Mouse (Mus musculus) c-Kit-negative CD71-positive TER-119-positive erythroid progenitor cells, embryonic 14.5 days (primary cell): ENCODE measurements around the gene Anks3.
A peak's percentile ranks its signal among the peaks of the same experiment; 100 is the strongest.

Experiments used
- DNase-seq: peaks from one replicate; pipeline ENCODE4 v3.0.0-alpha.2; 2013; ENCODE audit warnings: low read depth, low spot score

Anks3 gene

DNA sequence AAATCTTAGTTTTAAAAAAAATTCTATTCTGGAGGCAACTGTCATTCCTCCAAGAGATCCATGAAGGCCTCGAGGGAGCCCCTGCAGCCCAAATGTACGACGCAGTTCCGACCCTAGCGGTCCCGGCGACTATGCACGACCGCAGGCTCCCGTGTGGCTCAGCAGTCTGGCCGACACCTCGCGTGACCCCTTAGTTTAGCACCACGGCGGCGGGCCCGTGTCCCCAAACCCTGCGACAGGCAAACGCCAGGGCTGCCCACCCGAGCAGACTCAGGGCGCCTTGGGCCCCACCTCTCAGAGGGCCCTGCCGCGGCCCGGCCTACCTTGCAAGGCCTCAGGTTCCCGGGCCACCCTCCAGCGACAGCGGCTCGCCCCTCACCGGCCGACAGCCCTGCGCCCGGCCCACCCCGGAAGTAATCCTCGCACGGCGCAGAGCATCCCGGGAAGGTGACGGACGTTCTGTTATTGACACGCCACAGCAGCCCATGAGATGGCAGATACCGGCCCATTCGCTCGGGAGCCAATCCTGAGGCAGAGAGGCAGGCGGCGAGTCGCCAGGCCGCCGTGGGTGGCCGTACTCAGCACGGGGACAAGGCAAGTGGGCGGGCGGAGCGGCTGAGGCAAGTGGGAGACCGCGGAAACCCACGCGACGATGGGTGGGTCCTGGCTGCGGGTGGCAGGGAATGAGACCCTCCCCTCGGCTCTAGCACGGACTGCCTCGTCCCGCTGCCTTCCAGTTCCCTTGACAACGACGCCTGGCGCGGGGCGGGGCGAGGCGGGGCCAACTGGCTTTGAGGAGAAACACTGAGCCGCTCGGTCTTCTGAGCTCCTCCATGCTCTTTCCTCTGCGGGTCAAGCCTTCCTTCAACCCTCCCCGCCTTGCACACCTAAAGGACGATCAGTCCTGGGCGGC is at the start of gene Anks3:
Gene Anks3 (minus strand): TSS at position 409 of the 913 bp plus-strand sequence.
- DNase-seq = peak; percentile 84

DNA sequence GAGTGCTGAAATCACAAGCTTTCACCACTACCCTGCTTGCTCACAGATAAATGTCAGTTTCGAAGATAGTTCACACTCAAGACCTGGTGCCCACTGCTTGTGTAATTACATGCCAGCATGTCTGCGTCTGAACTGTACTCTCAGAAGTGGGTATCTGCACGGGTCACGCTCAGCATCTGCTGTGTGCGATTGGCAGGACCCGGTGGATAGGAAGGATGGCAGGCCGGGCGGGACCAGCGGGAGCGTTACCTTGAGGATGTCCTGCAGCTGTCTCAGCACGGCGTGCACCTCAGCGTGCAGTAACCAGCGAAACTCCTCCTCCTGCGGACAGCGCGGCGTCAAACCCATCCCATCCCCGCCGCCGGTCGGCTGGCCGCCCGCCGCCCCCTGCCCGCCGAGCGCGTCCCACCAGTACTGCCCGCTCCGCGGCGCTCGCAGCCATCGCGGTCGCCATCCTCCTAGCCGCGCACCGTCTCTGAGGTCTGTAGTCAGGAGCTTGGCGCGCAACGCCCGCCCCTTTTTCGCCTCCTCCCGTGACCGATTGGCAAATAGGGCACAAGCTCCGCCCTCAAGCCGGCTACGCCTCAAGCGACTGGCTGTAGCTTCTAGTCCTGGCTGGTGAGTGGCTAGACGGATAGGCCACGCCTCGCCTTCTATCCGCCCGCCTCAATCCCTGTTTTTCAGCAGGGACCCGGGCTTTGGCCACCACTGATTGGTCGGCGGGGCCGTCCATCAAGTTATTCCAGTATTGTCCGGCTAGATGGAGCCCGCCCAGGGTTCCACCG is 49.2 kb upstream of the Anks3 start, which contains the start of gene Rogdi:
Gene Rogdi (minus strand): TSS at position 500 of the 785 bp plus-strand sequence.
- DNase-seq = peak; percentile 96

DNA sequence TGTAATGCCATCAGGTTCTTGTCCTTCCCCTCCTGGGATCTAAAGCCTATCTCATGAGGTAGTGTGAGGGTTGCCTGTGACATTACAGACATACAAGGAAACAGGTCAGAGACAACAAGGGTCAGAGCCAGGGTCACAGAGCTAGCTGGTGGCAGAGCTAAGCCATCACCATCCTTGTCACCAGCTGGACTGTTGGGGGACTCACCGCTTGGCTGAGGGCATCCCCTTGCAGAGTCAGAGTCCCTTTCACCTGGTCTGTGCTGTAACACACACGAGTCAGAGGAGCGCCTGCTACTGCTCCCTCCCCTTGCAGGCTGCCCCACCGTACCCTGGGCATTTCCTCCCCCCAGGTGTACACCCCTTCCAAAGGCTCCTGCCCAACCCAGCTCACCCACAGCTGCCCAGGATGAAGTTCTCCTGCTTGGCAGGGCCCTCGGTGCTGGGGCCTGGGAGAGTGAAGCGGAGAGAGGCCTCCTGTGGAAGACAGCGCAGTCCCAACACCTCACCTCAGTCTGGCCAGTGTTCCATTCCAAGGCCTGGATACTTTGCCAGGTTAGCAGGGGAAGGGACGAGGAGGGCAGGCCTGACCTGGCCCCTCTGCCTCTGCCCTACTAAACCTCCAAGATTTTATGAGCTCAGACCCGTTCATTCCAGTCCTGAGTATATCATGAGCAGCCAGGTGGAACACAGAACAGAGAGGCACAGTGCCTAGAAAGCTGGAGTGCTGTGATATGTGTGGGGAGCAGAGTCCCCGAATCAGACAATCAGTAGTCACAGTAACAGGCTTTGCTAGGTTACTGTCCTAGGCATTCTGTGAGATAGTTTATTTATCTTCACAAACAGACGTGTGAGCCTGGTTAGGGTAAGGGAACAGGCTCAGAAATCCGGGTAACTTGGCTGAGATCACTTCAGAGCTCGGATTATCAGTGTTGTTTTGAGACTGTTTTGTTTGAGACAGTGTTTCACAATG is 48.3 kb upstream of the Anks3 start:
- peak; percentile 34 for DNase-seq

DNA sequence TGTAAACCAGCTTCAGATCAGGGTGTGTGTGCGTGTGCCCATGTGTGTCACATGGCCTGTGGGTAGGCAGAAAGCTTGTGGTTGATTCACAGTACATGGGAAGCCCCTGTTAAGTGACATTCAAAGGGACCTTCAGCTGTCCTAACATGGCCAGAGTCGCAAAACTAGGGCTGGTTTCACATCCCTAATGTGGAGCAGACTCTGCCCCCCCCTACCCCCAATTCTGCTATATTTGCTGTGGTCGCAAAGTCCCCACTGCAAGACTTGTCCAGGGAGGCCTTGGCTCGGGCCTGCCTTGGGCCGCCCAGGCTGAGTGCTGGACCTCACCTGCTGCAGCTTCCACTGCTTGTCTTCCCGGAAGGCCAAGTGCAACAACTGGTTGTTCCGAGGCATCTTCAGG is 47.3 kb upstream of the Anks3 start:
- DNase-seq = no peak

DNA sequence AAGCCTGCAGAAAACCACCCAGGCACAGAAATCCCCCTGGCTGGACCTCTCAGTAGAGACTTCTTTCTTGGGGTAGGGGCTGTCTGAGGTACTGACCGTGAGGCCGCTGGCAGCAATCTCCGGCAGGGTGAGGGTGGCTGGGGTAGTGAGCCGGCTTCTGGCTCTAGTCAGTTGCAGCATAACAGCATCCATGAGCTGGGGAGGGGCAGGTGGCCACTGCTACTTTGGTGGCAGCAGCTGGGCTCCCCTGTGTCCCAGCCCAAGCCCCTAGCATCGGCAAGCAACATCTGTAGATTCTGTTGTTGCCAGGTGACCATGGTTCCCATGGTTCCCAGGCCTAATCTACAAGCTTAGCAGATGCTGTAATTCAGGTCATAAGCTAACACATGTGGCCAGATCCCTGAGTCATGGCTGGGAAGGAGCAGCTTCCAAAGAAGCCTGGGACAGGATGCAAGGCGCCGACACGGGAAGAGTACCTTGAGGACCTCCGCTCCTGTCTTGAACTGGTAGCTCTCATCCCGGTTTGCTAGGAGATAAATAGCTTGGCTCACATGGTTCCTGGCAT is 46.4 kb upstream of the Anks3 start:
- DNase-seq = no peak

DNA sequence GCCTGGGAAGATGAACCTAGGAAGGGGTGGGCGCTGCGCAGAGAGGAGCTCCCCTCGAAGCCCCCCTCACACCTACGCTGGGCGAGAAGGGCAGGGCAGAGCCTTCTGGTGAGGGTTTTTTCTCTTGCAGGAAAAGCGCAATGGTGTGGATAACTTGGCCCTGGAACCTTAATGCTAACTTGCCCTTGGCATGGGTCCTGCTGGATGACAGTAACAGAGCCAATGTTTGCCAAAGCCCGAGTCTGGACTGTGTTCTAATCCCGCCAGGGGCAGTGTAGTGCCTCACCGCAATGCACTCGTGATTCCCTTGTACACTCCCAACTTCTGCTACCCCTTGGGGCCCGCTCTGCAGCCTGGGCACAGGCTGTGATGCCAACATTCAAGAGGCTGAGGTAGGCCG is 44.1 kb upstream of the Anks3 start:
- DNase-seq = no peak

DNA sequence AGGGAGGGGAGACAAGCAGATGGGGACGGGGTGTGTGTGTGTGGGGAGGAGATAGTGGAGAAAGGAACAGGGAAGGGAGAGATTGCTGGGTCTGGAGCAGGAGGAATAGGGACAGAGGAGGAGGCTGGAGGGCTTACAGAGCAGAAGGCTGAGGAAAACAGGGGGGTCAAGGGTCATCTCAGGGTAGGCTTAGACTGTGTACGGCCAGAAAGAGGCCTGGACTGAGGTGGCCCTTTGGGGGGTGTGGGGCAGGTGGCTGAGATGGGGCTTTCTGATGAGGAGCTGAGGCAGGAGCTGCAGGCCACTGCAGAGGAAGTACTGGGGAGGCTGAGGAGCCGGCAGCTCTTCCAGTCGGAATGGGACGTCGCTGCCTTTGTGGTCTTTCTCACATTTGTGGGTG is 43.5 kb upstream of the Anks3 start:
- no peak for DNase-seq

DNA sequence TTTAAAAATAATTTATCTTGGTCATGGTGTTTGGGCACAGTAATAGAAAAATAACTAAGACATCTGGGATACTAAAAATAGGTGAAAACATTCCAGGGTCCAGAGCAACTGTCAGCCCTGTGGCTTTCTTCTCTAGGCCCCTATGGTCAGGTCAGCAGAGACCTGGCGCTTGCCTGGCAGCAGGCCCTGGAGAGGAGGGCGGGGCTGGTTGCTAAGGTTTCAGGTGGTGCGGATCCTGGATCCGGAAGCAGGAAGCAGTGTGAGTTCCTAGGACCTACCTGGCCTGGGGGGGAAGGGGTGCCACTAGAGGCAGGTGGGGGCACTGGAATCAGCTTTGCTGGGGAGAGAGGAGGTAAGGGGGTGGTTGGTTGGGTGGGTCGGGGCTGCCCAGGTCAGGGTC is 43.1 kb upstream of the Anks3 start, which contains the start of gene Smim22:
Gene Smim22 (plus strand): TSS at position 222 of the 400 bp plus-strand sequence.
- no peak for DNase-seq

DNA sequence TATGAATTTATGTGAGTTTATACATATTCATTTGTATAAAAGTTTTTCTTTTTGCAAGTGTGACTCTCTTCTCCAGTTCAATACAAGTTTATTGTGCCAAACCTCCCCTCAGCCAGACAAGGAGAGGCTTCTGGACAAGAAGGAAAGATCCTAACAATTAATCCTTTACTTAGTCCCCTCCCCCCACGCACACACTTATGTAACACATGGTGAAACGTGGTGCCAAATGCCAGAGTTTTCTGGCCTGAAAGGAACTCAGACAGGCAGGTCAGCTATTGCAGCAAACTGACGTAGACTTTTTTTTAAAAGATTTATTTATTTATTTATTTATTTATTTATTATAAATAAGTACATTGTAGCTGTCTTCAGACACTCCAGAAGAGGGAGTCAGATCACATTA is 36.6 kb upstream of the Anks3 start:
- no peak for DNase-seq

DNA sequence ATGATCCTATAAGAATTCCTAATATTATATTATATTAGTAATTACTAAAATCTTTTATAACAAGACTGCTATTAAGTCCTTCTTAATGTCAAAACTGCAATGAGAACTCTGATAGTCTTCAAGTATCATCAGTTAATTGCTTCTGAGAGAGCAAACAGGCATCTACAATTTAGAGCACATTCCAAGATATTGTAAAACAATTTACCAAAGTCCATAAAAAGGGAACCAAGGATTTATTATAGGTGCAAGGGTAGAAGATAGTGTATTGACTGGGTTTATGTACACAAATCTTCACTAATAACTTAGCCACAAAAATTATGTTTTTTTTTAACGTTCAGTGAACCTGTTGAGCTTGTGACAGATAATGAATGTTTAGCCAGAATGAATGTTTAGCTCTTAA is 35.0 kb upstream of the Anks3 start:
- DNase-seq = no peak

DNA sequence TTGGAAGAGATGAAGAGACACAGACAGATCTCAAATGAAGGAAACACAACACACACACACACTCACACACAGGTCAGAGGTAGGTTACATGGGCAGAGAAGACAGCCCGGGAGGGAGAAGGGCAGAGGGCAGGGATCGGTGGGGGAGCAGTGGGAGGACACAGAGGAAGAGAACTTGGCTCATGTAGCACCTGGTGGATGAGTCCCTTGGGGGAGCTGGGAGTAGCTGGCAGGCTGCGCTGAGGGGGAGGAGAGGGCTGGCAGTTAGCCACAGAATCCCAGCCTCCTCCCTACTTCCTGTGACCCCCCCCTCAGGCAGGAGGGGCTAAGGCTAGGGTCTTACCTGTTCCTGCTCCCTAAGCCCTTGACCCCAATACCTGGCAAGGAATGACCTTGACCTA is 33.5 kb upstream of the Anks3 start, which contains the start of gene Sept12:
Gene Sept12 (minus strand): TSS at position 300 of the 400 bp plus-strand sequence.
- no peak for DNase-seq

DNA sequence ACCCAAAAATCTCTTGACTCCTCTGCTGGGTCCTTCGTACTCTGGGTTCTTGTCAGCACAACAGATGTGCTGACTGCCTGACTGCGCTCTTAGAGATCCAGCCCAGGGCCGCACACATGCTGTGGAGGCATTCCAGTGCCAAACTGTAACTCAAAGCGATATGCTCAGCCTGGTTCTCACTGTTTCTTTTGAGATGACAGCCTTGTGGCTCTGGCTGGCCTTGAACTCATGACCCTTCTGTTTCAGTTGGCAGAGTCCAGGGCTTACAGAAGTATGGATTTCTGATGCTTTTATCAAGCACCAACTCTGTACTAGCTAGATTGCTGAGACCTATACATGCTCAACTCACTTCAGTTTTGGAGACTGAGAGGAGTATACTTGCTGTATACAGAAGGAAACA is 29.3 kb upstream of the Anks3 start:
- DNase-seq = no peak

DNA sequence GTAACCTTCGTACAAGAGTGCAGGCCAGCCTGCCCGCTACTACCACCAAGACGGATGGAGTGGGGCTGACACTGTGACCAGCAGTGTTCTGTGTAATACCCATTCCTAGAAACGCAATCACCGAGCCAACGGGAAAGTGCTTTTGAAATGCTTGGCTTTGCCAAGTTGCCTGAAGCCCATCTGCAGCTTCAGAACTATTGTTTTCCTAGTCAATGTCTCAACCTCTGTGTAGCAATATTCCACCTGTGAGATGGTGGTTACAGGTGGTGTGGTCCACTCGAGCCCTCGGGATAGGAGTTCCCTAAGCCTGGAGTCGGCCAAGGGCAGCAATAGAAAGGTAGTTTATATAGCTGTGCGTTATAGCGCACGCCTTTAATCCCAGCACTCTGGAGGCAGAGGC is 20.7 kb upstream of the Anks3 start:
- no peak for DNase-seq

DNA sequence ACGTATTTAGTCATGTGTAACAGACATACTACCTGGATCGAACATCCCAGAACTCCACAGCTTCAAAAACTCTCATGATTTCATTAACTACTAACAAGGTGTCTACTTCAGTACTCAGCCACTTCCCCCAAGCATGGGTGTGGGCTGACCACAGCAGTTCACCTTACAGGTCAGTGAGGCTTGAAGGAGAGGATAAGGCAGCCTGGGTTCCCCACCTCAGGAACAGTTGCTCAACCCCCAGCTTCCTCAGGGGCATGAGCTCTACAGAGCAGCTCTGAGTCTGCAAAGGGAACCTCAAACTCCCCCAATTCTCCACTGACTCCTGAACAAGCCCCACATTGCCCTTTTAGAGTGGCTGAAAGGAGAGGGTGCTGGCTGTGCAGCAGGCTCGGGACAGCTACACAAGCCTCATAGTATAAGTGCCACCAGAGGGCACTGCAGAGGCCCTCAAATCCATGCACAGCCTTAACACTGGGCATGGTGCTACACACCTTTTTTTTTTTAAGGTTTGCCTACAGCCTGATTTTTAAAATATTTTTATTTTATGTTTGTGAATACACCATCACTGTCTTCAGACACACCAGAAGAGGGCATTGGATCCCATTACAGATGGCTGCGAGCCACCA is 15.9 kb upstream of the Anks3 start:
- DNase-seq = no peak

DNA sequence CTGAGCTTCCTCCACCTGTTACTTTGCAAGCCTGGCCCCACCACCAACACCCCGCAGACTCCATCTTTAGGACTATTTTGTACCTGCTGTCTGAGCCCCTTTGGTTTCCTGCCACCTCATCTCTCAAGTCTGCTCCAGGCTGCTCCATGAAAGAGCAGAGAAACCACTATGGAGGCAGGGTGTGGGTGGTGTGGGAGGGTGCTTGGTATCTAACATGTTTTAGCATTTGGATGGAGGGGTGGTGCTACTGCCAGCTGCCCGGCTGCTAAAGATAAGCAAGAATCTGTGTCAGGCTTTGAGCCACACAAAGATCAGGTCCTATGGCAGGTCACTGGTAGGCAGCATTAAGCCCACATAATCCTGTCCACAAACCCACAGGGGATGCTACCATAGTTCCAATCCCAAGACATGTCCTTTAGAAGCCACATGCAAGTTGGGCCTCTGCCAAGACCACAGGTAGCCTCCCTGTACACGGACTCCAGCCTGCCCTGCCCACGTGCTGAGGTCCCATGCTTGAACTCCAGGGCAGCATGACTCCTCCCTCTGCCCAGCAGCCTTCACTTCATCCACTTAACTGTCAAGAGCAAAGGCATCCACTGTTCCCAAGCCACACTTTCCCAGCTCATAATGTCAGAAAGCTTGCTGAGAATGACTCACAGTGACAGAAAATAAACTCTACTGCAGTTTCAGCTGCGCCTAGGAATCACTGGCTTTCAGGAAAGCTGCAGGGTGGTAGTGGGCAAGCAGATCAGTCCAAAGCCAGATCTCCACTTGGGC is 14.5 kb upstream of the Anks3 start:
- DNase-seq = no peak

DNA sequence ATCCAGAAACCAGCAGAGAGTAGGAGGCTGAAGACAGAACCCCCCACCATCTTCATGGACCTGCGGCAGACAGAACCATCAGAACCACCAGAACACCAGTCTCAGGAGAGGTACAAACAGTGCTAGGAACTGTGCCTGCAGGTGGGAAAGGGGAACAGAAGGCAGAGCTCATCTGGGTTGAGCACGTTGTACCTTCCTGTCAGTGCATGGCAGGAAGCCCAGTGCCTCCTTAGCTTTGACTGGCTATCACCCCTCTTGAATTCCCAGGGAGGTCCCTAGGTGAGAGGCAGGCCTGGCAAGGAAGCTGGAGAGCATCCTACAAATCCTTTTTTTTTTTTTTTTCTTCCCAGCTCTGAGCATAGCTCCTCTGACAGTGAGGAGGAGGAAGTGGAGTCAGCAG is 12.2 kb upstream of the Anks3 start:
- no peak for DNase-seq

DNA sequence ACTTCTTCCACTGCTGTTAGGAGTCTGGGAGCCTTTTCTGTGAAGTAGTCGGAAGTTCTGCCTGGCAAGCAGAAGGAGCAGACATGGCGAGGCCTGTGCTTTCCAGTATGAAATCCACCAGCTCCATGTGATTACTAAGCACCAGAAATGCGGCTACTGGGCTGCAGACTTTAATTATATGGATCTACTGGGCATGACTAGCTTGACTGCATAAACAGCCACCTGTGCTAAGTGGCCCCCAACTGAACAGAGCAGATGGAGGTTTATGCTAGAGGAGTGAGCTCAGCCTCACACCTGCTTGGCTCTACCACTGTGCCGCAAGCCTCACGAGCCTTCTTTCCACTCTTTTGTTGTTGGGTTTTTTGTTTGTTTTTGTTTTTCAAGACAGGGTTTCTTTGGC is 10.5 kb upstream of the Anks3 start:
- no peak for DNase-seq

DNA sequence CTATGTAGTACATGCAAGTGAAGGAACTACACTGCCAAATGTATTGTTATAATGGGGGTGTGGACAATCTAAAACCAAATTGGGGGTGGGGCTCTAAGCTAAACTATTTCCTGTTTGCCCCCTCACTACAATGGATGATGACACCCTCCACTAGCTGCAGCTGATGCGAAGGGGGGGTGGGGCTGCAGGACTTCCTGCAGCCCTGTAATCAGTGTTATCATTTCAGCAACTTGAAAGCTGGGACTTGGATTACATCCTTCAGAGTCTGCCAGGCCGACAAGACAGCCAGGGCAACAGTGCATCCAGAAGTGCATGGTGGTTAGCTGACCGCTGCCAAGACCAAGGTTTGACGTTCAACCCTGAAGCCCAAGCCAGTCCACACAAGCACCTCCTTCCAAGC is 7.6 kb upstream of the Anks3 start:
- no peak for DNase-seq

DNA sequence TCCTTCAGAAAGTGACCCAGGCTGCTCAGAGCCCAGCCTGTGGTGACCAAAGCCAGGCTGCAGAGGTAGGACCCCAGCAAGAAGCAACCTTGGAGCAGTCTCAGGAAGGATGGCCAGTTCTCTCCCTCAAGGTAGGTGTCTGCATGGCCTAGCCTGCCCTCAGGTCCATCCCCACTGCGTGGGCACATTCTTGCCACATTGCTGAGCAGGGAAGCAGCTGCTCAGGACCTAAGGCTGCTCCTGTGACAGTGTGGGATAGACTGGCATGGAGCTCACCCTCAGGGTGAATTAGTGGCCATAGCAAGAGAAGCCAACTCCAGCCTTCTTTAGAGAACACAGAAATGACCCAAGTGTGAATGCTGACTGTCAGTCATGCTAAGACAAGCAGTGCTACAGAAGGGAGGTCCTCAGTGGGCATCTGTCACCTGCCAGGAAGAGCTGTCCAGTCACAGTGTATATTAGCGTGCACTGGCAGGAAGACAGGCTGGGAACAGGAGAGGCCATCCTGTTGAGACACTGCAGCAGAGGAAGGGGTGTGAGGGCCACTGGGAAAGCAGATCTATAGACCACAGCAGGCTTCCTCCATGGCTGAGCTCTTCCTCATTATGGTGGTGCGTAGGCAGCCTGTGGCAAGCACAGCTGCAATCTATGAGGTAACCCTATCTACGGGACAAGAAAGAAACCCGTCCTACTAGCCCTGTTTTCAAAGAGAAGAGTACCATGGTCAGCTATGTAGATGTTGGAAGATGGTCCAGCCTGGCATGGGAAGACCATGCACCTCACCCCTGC is 5.2 kb upstream of the Anks3 start:
- DNase-seq = no peak
